Mouse (Mus musculus): ENCODE results near the gene Pde11a.

- no peak for TF ChIP-seq CTCF (IDR thresholded peaks at IDR 0.05; ENCODE audit: extremely low read depth, insufficient read depth, low read length)
- TF ChIP-seq POLR2A (IDR thresholded peaks at IDR 0.05; ENCODE audit: extremely low read depth, insufficient read depth, low read length), result no peak
These were observed 248.1 kb downstream of the Pde11a start for GRCm38 (mm10) chr2:76090506-76090905.

Measured in cortical plate, adult 2 months (tissue).